Mouse (Mus musculus): Measurements from ENCODE around the gene Gramd1b. TPM values are rescaled to one million over a fixed set of nuclear protein-coding genes. Genes with fewer than 3 reads are reported as not detected.

The Gramd1b gene
- polyA plus RNA-seq, 1 experiment from 2014 or later, result 2.7 TPM

- H3K4me2 ChIP-seq, result no peak overlapping the region
- no peak overlapping the region for H3K9ac ChIP-seq
- H3K27ac ChIP-seq (ENCODE audit: low read depth), result no peak overlapping the region
- H3K36me3 ChIP-seq (ENCODE audit: insufficient read depth), result no peaks in the 10 kb centered on the region
- H3K9me3 ChIP-seq (ENCODE audit: low read depth, low read length), result no peaks in the 10 kb centered on the region
- TF ChIP-seq CTCF (IDR thresholded peaks at IDR 0.05; ENCODE audit: low read depth), result no peak
- no peaks in the 10 kb centered on the region for H3K27me3 ChIP-seq (ENCODE audit: insufficient read depth, low read length)
- DNase-seq, result no peak
- no peak overlapping the region for H3K4me3 ChIP-seq (ENCODE audit: low read depth, low read length)
- WGBS, result 87% methylated on average over 8 of the region's 8 CpGs
- H3K4me1 ChIP-seq (ENCODE audit: insufficient read depth), result no peaks in the 10 kb centered on the region
- no peak for ATAC-seq (ENCODE audit: insufficient read depth)
These were observed 141.4 kb downstream of the Gramd1b start for GRCm38 (mm10) chr9:40389669-40390395.

- Histone ChIP-seq H3K9ac (no peak overlapping the region), H3K9me3 (ENCODE audit: low read depth, low read length) (no peaks in the 10 kb centered on the region), H3K27me3 (ENCODE audit: insufficient read depth, low read length) (no peaks in the 10 kb centered on the region), H3K4me2 (no peak overlapping the region), H3K4me3 (ENCODE audit: low read depth, low read length) (no peak overlapping the region), H3K36me3 (ENCODE audit: insufficient read depth) (no peaks in the 10 kb centered on the region), H3K4me1 (ENCODE audit: insufficient read depth) (no peaks in the 10 kb centered on the region), H3K27ac (ENCODE audit: low read depth) (no peak overlapping the region)
- ATAC-seq (ENCODE audit: insufficient read depth), result no peak
- TF ChIP-seq CTCF (IDR thresholded peaks at IDR 0.05; ENCODE audit: low read depth), result no peak
- DNase-seq, result no peak
- WGBS, result 67% methylated on average over 6 of the region's 6 CpGs
These were observed 142.0 kb downstream of the Gramd1b start for GRCm38 (mm10) chr9:40389175-40389574.

GRCm38 (mm10) chr9:40384781-40385180 lies 146.4 kb downstream of the Gramd1b start:
- Histone ChIP-seq H3K4me2 (no peak overlapping the region), H3K27me3 (ENCODE audit: insufficient read depth, low read length) (no peaks in the 10 kb centered on the region), H3K4me3 (ENCODE audit: low read depth, low read length) (no peak overlapping the region), H3K4me1 (ENCODE audit: insufficient read depth) (no peaks in the 10 kb centered on the region), H3K36me3 (ENCODE audit: insufficient read depth) (no peaks in the 10 kb centered on the region), H3K9ac (no peak overlapping the region), H3K9me3 (ENCODE audit: low read depth, low read length) (no peaks in the 10 kb centered on the region), H3K27ac (ENCODE audit: low read depth) (no peak overlapping the region)
- no peak for TF ChIP-seq CTCF (IDR thresholded peaks at IDR 0.05; ENCODE audit: low read depth)
- ATAC-seq (ENCODE audit: insufficient read depth) (no peak), DNase-seq (no peak)
- 80% methylated on average over 5 of the region's 5 CpGs for WGBS

- no peak for TF ChIP-seq CTCF (IDR thresholded peaks at IDR 0.05; ENCODE audit: low read depth)
These were observed 148.7 kb downstream of the Gramd1b start for GRCm38 (mm10) chr9:40382508-40382907.

GRCm38 (mm10) chr9:40381416-40382411 lies 149.5 kb downstream of the Gramd1b start:
- Histone ChIP-seq H3K4me1 (ENCODE audit: insufficient read depth) (no peaks in the 10 kb centered on the region), H3K36me3 (ENCODE audit: insufficient read depth) (no peaks in the 10 kb centered on the region), H3K27ac (ENCODE audit: low read depth) (no peak overlapping the region), H3K4me2 (no peak overlapping the region), H3K27me3 (ENCODE audit: insufficient read depth, low read length) (no peaks in the 10 kb centered on the region), H3K9ac (no peak overlapping the region), H3K9me3 (ENCODE audit: low read depth, low read length) (no peaks in the 10 kb centered on the region), H3K4me3 (ENCODE audit: low read depth, low read length) (no peak overlapping the region)
- 26% methylated on average over 15 of the region's 15 CpGs for WGBS
- TF ChIP-seq CTCF (IDR thresholded peaks at IDR 0.05; ENCODE audit: low read depth), result no peak
- ATAC-seq (ENCODE audit: insufficient read depth), result peak; percentile 38; the same call in 1 of the 2 replicates
- no peak for DNase-seq

More at GRCm38 (mm10) chr9:40382508-40382907, 148.7 kb downstream of the Gramd1b start:
- Histone ChIP-seq H3K9me3 (ENCODE audit: low read depth, low read length) (no peaks in the 10 kb centered on the region), H3K36me3 (ENCODE audit: insufficient read depth) (no peaks in the 10 kb centered on the region), H3K4me2 (no peak overlapping the region), H3K4me3 (ENCODE audit: low read depth, low read length) (no peak overlapping the region), H3K9ac (no peak overlapping the region), H3K27me3 (ENCODE audit: insufficient read depth, low read length) (no peaks in the 10 kb centered on the region), H3K4me1 (ENCODE audit: insufficient read depth) (no peaks in the 10 kb centered on the region), H3K27ac (ENCODE audit: low read depth) (no peak overlapping the region)
- DNase-seq, result no peak
- WGBS, result 58% methylated on average over 3 of the region's 3 CpGs
- ATAC-seq (ENCODE audit: insufficient read depth), result no peak

- H3K9me3 ChIP-seq (ENCODE audit: low read depth, low read length), result no peaks in the 10 kb centered on the region
- 64% methylated on average over 9 of the region's 9 CpGs for WGBS
- DNase-seq, result no peak
These were observed 154.3 kb downstream of the Gramd1b start for GRCm38 (mm10) chr9:40376711-40377410.

More at GRCm38 (mm10) chr9:40376711-40377410, 154.3 kb downstream of the Gramd1b start:
- peak; percentile 31; the same call in 1 of the 2 replicates for ATAC-seq (ENCODE audit: insufficient read depth)
- Histone ChIP-seq H3K36me3 (ENCODE audit: insufficient read depth) (no peaks in the 10 kb centered on the region), H3K4me3 (ENCODE audit: low read depth, low read length) (no peak overlapping the region), H3K27me3 (ENCODE audit: insufficient read depth, low read length) (no peaks in the 10 kb centered on the region), H3K27ac (ENCODE audit: low read depth) (no peak overlapping the region), H3K9ac (no peak overlapping the region), H3K4me2 (no peak overlapping the region), H3K4me1 (ENCODE audit: insufficient read depth) (no peaks in the 10 kb centered on the region)
- no peak for TF ChIP-seq CTCF (IDR thresholded peaks at IDR 0.05; ENCODE audit: low read depth)
